Mouse (Mus musculus) kidney, adult 2 months (tissue): ENCODE results near the gene Asap2.
"Not testable (repeated sequence)": the region's sequence is repeated elsewhere in the genome, so short reads cannot be mapped to it uniquely, and the experiment has no call there.

Source experiments
- CTCF ChIP-seq: fragments of 200-500 bp; conservative IDR thresholded peaks from 2 replicates; pipeline ENCODE4 v1.5.1; 2011; ENCODE audit warnings: low read depth, mild to moderate bottlenecking, control low read depth, low read length, moderate library complexity, mixed read lengths; ENCODE audit not compliant: insufficient read depth, insufficient read length
- POLR2A ChIP-seq: fragments of 200-500 bp; IDR thresholded peaks from one replicate; pipeline ENCODE4 v1.6.1; 2011; ENCODE audit warnings: low read depth, low read length, control low read depth

GRCm38 (mm10) chr12:21046716-21047115 lies 56.5 kb downstream of the Asap2 start:
- not testable (repeated sequence) for TF ChIP-seq CTCF, POLR2A
